Mouse (Mus musculus): Measurements from ENCODE around the gene Bmp10.

DNA sequence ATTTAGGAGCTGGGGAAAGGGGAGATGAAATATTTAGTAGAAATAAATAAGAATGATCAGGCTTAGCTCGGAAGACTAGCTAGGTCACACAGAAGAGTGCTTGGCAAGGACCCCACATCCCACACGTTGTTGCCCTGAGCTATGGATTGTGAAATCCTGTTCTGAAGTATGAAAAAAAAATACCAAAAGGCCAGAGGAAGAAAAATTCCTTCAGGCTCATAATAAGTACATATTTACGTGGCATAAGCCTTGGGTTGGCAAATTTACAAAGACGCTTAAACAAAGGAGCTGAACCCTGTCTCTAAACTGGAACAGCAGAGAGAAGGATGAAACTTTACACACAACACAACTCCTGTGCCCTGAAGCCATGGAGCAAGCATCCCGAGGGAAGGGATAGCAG lies 56.0 kb downstream of the Bmp10 start:
- TF ChIP-seq GATA1 (IDR thresholded peaks at IDR 0.05; ENCODE audit: low read length): no peak
- no peak for TF ChIP-seq TAL1 (IDR thresholded peaks at IDR 0.05; ENCODE audit: low read length)

Measured in erythroblast, embryonic 14.5 days (primary cell).